Mouse (Mus musculus) forebrain, embryonic 11.5 days (tissue): ENCODE measurements around the gene Gja10. TPM values are rescaled to one million over a fixed set of nuclear protein-coding genes. Genes with fewer than 3 reads are reported as not detected.

Source experiments
- ATAC-seq: fragments of 200-750 bp; cut with Nextera tagmentation; replicated peaks from 2 replicates; pipeline ENCODE4 v1.8.0; 2017; ENCODE audit warnings: moderate TSS enrichment; ENCODE audit not compliant: low FRiP score
- DNase-seq: peaks from one replicate; pipeline ENCODE4 v3.0.0-alpha.2; 2017; ENCODE audit warnings: low spot score
- H3K27ac ChIP-seq: fragments of 300-500 bp; sonication (generic); 2 replicates; pipeline ENCODE4 v1.5.1; 2014; ENCODE audit warnings: low read depth, low read length
- H3K27me3 ChIP-seq: fragments of 300-500 bp; sonication (generic); 2 replicates; pipeline ENCODE4 v1.6.1; 2014; ENCODE audit warnings: mild to moderate bottlenecking, low read length, mixed read lengths; ENCODE audit not compliant: control insufficient read depth, insufficient read depth
- H3K36me3 ChIP-seq: fragments of 300-500 bp; sonication (generic); 2 replicates; pipeline ENCODE4 v1.6.1; 2014; ENCODE audit warnings: mild to moderate bottlenecking, low read length, moderate library complexity, mixed read lengths; ENCODE audit not compliant: control insufficient read depth, insufficient read depth
- H3K4me1 ChIP-seq: fragments of 300-500 bp; sonication (generic); replicated peaks from 2 replicates; pipeline ENCODE4 v1.6.1; 2014; ENCODE audit warnings: low read length, mixed read lengths; ENCODE audit not compliant: control insufficient read depth, insufficient read depth
- H3K4me2 ChIP-seq: fragments of 300-500 bp; sonication (generic); 2 replicates; pipeline ENCODE4 v1.6.1; 2014; ENCODE audit warnings: low read depth, mild to moderate bottlenecking, low read length, moderate library complexity, mixed read lengths; ENCODE audit not compliant: severe bottlenecking
- H3K4me3 ChIP-seq: fragments of 300-500 bp; sonication (generic); 2 replicates; pipeline ENCODE4 v1.5.1; 2014; ENCODE audit warnings: low read depth, low read length
- H3K9ac ChIP-seq: fragments of 300-500 bp; sonication (generic); 2 replicates; pipeline ENCODE4 v1.6.1; 2014; ENCODE audit warnings: low read length
- H3K9me3 ChIP-seq: fragments of 300-500 bp; sonication (generic); 2 replicates; pipeline ENCODE4 v1.6.1; 2016; ENCODE audit warnings: low read length, mixed read lengths; ENCODE audit not compliant: control insufficient read depth
- WGBS: fragments of 180-500 bp; shearing (Covaris S2); extraction: QIAGEN DNeasy Blood & Tissue Kit; methylation state at CpG from one replicate; pipeline ENCODE4 v1.1.7; 2014; 5-methylcytosine and 5-hydroxymethylcytosine counted together
- polyA plus RNA-seq: library from polyadenylated mRNA; unstranded; fragments of >200 nt; fragmentation: Nextera tagmentation; extraction: Ambion mirVana; gene quantifications from 2 replicates; pipeline ENCODE4 v1.2.1, GENCODE M21; 2014

The Gja10 gene
- polyA plus RNA-seq, 1 experiment from 2014 or later = not detected

GRCm38 (mm10) chr4:32551337-32551736 is 51.2 kb downstream of the Gja10 start:
- DNase-seq (no peak), ATAC-seq (no peak)
- Histone ChIP-seq H3K4me3 (no peak overlapping the region), H3K9ac (no peak overlapping the region), H3K9me3 (no peaks in the 10 kb centered on the region), H3K36me3 (no peaks in the 10 kb centered on the region), H3K27me3 (no peaks in the 10 kb centered on the region), H3K4me1 (no peaks in the 10 kb centered on the region), H3K27ac (no peak overlapping the region), H3K4me2 (no peak overlapping the region)
- WGBS = 47% methylated on average over 4 of the region's 4 CpGs

- no peaks in the 10 kb centered on the region for H3K4me1 ChIP-seq
- 84% methylated on average over 1 of the region's 1 CpGs for WGBS
- no peaks in the 10 kb centered on the region for H3K36me3 ChIP-seq
- H3K4me2 ChIP-seq = no peak overlapping the region
- DNase-seq (no peak), ATAC-seq (no peak)
- no peak overlapping the region for H3K4me3 ChIP-seq
- H3K27ac ChIP-seq = no peak overlapping the region
- H3K9me3 ChIP-seq = no peaks in the 10 kb centered on the region
- no peak overlapping the region for H3K9ac ChIP-seq
- no peaks in the 10 kb centered on the region for H3K27me3 ChIP-seq
Observed at GRCm38 (mm10) chr4:32549150-32549549, 53.4 kb downstream of the Gja10 start.

Other genes with a start within 250 kb of the Gja10 start
- 65.5 and 70.2 TPM in 2 replicates for gene Casp8ap2, start 12.7 kb upstream of the Gja10 start, polyA plus RNA-seq
- gene Mdn1, start 54.4 kb upstream of the Gja10 start, polyA plus RNA-seq = 22.9 and 30.8 TPM in 2 replicates
- 122 and 133 TPM in 2 replicates for gene Lyrm2, start 197.5 kb upstream of the Gja10 start, polyA plus RNA-seq